Mouse (Mus musculus) E14TG2a.4 (cell line): Measurements from ENCODE around the gene Cacna1a.

Experiments
- CTCF ChIP-seq: conservative IDR thresholded peaks from 2 replicates; pipeline ENCODE4 v1.5.1; 2014; ENCODE audit warnings: low read length
- NANOG ChIP-seq: IDR thresholded peaks from 2 replicates; pipeline ENCODE4 v1.6.1; 2014; ENCODE audit warnings: borderline replicate concordance, low read length, mixed read lengths
- POU5F1 ChIP-seq: IDR thresholded peaks from 2 replicates; pipeline ENCODE4 v1.6.1; 2014; ENCODE audit warnings: low read length, borderline replicate concordance

DNA sequence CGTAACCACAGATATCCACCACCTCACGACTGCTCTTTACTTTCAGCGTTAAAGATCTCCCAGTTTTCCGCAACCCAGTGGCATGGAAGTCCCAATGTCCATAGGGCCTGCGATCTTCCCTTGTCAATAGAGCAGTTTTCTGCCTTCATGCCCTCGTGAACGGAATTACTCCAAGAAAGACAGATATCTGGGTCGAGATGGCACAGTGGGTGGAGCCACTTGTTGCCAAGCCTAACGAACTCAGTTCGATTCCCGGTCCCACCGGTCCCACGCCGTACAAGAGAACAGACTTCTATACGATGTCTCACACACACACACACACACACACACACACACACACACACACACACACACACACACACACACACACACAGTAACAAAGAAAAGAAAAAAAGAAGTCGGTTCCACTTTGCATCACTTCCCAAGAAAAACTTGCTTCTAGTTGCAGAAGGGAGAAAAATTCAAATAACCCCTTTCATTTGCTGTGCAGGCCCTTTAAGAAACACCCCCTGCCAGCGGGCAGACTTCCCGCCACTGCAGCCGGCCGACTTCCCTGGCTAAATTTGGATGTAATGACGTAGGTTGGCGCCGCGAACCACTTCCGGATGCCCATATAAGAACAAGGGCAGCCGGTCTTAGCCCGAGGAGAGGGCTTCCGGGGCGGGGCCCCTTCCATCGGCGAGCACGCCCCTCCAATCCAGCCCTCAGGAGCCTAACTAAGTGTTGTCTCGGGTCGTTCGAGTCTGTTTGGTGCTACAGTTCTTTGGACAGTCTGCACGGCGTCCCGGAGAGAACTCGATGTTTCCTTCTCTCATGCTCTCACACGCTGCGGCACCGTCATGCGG, 275.5 kb downstream of the Cacna1a start:
- TF ChIP-seq CTCF = no peak
- TF ChIP-seq NANOG = no peak
- no peak for TF ChIP-seq POU5F1
